Mouse (Mus musculus): ENCODE results near the gene Zfp871.

DNA sequence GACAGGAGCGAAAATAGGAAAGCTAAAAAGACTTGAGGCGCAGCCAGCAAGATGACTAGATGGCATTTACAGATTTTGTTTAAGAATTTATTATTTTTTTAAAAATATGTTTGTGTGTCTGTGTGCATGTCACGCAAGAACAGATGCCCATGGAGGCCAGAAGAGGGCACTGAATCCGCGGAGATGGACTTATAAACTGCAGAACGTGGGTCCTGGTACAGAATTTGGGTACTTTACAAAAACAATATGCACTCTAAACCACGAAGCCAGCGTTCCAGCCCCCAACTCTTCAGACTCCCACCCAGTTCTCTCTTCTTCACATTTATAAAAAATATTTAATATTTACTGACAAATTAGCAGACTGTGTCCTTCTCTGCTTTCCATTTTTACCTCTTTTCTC is 1.2 kb upstream of the Zfp871 start:
- no peak for TF ChIP-seq CTCF (IDR thresholded peaks at IDR 0.05; ENCODE audit: insufficient read depth, low read depth, low read length)
- TF ChIP-seq POLR2A (IDR thresholded peaks at IDR 0.05; ENCODE audit: insufficient read depth, low read depth, low read length), result no peak

Data from olfactory bulb, adult 2 months (tissue).